Mouse (Mus musculus): ENCODE measurements around the gene Prelid1.

- TF ChIP-seq EP300 (IDR thresholded peaks at IDR 0.05; ENCODE audit: insufficient read depth, low read depth, low read length) (no peak), CTCF (IDR thresholded peaks at IDR 0.05; ENCODE audit: low read depth, low read length) (no peak), POLR2A (IDR thresholded peaks at IDR 0.05; ENCODE audit: insufficient read depth, low read length) (no peak)
Observed at GRCm38 (mm10) chr13:55329109-55329682, 8.9 kb downstream of the Prelid1 start.
